Mouse (Mus musculus) stomach, postnatal 0 days (tissue): ENCODE data around the gene C1ql3.

Source experiments
- CTCF ChIP-seq: IDR thresholded peaks from 2 replicates; pipeline ENCODE4 v1.5.1; 2016; ENCODE audit warnings: antibody characterized with exemption, low read depth, mild to moderate bottlenecking, moderate library complexity
- EP300 ChIP-seq: optimal IDR thresholded peaks from 2 replicates; pipeline ENCODE3; 2016; ENCODE audit warnings: antibody characterized with exemption

- TF ChIP-seq CTCF, result no peak
- no peak for TF ChIP-seq EP300
These were observed 37.0 kb upstream of the C1ql3 start for GRCm38 (mm10) chr2:13048649-13049048.
